Mouse (Mus musculus): ENCODE data around the gene Nrxn1.

- TF ChIP-seq POLR2A (IDR thresholded peaks at IDR 0.05; ENCODE audit: insufficient read length, low read depth) = no peak
- no peak for TF ChIP-seq TCF12 (IDR thresholded peaks at IDR 0.05; ENCODE audit: insufficient read depth, poor library complexity, severe bottlenecking)
- no peak for TF ChIP-seq CEBPB (IDR thresholded peaks at IDR 0.05; ENCODE audit: insufficient read depth, poor library complexity, severe bottlenecking)
- no peak for TF ChIP-seq MAX (IDR thresholded peaks at IDR 0.05; ENCODE audit: low read depth)
- no peak for TF ChIP-seq MYOG (IDR thresholded peaks at IDR 0.05; ENCODE audit: control insufficient read depth in 1 of 3, insufficient read depth in 1 of 3, insufficient read length in 2 of 3, low read depth in 2 of 3)
Observed at GRCm38 (mm10) chr17:90815306-90815705, 277.6 kb downstream of the Nrxn1 start.
